Mouse (Mus musculus) heart, postnatal 0 days (tissue): ENCODE results near the gene Rtp2. TPM values are rescaled to one million over a fixed set of nuclear protein-coding genes. Genes with fewer than 3 reads are reported as not detected.

Experiments
- ATAC-seq: fragments of 200-750 bp; cut with Nextera tagmentation; 2 replicates; pipeline ENCODE4 v1.8.0; 2017; ENCODE audit warnings: low read depth, moderate number of reproducible peaks, moderate library complexity; ENCODE audit not compliant: insufficient read depth
- DNase-seq: peaks from one replicate; pipeline ENCODE4 v3.0.0-alpha.2; 2016; ENCODE audit warnings: low spot score
- H3K27ac ChIP-seq: fragments of 300-500 bp; sonication (generic); 2 replicates; pipeline ENCODE4 v1.5.1; 2014; ENCODE audit warnings: low read depth, mild to moderate bottlenecking
- H3K27me3 ChIP-seq: fragments of 300-500 bp; sonication (generic); 2 replicates; pipeline ENCODE4 v1.6.1; 2014; ENCODE audit warnings: low read length, mixed read lengths; ENCODE audit not compliant: control insufficient read depth, insufficient read depth
- H3K36me3 ChIP-seq: fragments of 300-500 bp; sonication (generic); replicated peaks from 2 replicates; pipeline ENCODE4 v1.6.1; 2014; ENCODE audit warnings: low read length, mixed read lengths; ENCODE audit not compliant: control insufficient read depth, insufficient read depth
- H3K4me1 ChIP-seq: fragments of 300-500 bp; sonication (generic); 2 replicates; pipeline ENCODE4 v1.6.1; 2014; ENCODE audit warnings: antibody characterized with exemption; ENCODE audit not compliant: control insufficient read depth, insufficient read depth
- H3K4me2 ChIP-seq: fragments of 300-500 bp; sonication (generic); 2 replicates; pipeline ENCODE4 v1.6.1; 2014; ENCODE audit warnings: low read depth, mild to moderate bottlenecking, low read length, moderate library complexity
- H3K4me3 ChIP-seq: fragments of 300-500 bp; sonication (generic); 2 replicates; pipeline ENCODE4 v1.5.1; 2014; ENCODE audit warnings: low read depth, low read length
- H3K9ac ChIP-seq: fragments of 300-500 bp; sonication (generic); replicated peaks from 2 replicates; pipeline ENCODE4 v1.6.1; 2014; ENCODE audit warnings: low read depth, low read length, mixed read lengths
- H3K9me3 ChIP-seq: fragments of 300-500 bp; sonication (generic); replicated peaks from 2 replicates; pipeline ENCODE4 v1.6.1; 2016; ENCODE audit warnings: low read length; ENCODE audit not compliant: control insufficient read depth
- CTCF ChIP-seq: IDR thresholded peaks from 2 replicates; pipeline ENCODE4 v1.5.1; 2016; ENCODE audit warnings: antibody characterized with exemption, control low read depth, low read depth
- EP300 ChIP-seq: IDR thresholded peaks from 2 replicates; pipeline ENCODE4 v1.6.1; 2016; ENCODE audit warnings: antibody characterized with exemption, low read depth
- WGBS: fragments of 180-500 bp; shearing (Covaris S2); extraction: QIAGEN DNeasy Blood & Tissue Kit; methylation state at CpG from one replicate; pipeline ENCODE4 v1.1.7; 2014; 5-methylcytosine and 5-hydroxymethylcytosine counted together
- polyA plus RNA-seq: library from polyadenylated mRNA; unstranded; fragments of >200 nt; fragmentation: Nextera tagmentation; extraction: Ambion mirVana; gene quantifications from 2 replicates; pipeline ENCODE4 v1.2.1, GENCODE M21; 2015
- total RNA-seq: library from RNA; depleted of rRNA; stranded (reverse); fragments of >200 nt; gene quantifications from 2 replicates; pipeline ENCODE4 v1.2.3, GENCODE M21; 2014; ENCODE audit warnings: low replicate concordance

The Rtp2 gene
- total and polyA plus RNA-seq, 2 experiments from 2014 or later, result not detected

DNA sequence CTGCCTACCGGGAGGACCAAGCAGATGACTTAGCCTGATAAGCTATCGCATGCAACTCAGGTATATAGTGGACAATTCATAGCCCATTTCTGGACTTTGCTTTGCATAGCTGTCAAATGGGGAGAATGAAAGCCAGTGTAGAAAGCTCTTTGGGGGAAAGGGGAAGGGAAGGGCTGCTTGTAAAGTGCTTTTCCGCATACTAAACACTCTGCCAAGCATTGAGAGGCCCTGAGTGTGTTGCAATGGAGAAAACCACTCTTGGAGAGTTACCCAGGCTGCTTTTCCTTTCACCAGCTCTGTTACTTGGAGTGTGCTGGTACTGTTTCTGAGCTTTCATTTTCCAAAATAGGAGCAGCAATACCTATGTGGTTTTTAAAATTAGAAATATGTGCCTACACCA lies 45.5 kb upstream of the Rtp2 start:
- Histone ChIP-seq H3K4me1 (0 out of 2 replicates have a peak, but pooled peaks cover 8% of the 10 kb centered on the region), H3K9me3 (no peaks in the 10 kb centered on the region), H3K4me3 (no peak overlapping the region), H3K9ac (no peak overlapping the region), H3K36me3 (no peaks in the 10 kb centered on the region), H3K27me3 (no peaks in the 10 kb centered on the region), H3K4me2 (no peak overlapping the region), H3K27ac (no peak overlapping the region)
- TF ChIP-seq CTCF (no peak), EP300 (no peak)
- ATAC-seq, result no peak
- no peak for DNase-seq
- 79% methylated on average over 3 of the region's 3 CpGs for WGBS

DNA sequence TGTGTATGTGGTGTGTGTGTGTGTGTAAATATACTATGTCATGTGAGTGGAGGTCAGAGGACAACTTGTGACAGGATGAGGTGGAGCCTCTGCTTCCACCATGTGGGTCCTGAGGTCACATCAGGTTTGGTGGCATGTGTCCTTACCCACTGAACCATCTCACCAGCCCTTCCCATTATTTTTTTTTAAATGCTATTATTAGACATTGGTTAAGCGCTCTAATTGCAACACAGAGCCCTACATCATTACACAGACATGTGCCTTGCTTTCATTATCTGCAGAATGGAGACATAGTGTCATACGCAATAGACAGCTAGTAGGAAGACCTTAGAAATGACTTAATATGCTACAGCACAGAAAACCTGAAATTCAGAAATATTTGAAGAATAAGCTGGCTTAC lies 44.0 kb upstream of the Rtp2 start:
- no peak overlapping the region for H3K4me3 ChIP-seq
- no peak for ATAC-seq
- H3K4me2 ChIP-seq, result no peak overlapping the region
- no peaks in the 10 kb centered on the region for H3K27me3 ChIP-seq
- 0 out of 2 replicates have a peak, but pooled peaks cover 3% of the 10 kb centered on the region for H3K4me1 ChIP-seq
- TF ChIP-seq CTCF (no peak), EP300 (no peak)
- H3K27ac ChIP-seq, result no peak overlapping the region
- H3K36me3 ChIP-seq, result no peaks in the 10 kb centered on the region
- H3K9ac ChIP-seq, result no peak overlapping the region
- 72% methylated on average over 2 of the region's 2 CpGs for WGBS
- no peaks in the 10 kb centered on the region for H3K9me3 ChIP-seq
- DNase-seq, result no peak

DNA sequence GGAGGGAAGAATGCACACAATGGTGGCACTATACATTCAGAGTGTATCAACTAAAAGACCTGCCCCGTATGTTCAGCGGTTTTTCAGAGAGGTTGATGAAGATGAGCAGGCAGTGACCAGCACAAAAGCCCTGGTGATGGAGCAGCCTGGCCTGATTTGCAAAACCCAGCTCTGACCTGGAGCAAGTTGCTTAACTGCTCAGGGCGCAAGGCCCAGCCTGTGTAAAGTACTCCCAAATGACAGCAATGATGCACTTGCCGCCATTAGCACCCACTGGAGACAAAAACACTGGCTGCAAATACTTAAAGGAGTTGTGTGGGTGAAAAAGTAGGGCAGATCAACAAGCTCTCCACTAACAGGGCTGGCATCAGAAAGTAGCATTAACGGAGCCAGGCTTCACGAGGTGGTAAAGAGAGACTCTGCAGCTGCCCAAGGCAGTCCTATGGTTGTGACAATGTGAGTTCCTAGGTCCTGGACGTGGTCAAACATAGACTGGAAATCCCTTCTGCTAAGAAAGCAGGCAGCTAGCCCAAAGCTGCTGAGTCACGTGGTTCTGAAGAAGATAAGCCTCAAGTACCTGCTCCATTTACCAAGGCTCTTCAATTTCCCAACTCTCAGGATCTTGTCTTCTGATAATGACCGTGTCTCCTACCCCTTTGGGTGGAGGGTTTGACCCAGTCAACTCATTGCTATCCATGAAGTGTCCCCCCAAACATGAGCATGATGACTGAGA lies 41.6 kb upstream of the Rtp2 start:
- no peak for DNase-seq
- H3K27ac ChIP-seq, result no peak overlapping the region
- H3K4me3 ChIP-seq, result no peak overlapping the region
- 0 out of 2 replicates have a peak, but pooled peaks cover 3% of the 10 kb centered on the region for H3K4me1 ChIP-seq
- TF ChIP-seq EP300, result no peak
- TF ChIP-seq CTCF, result no peak
- no peak for ATAC-seq
- H3K27me3 ChIP-seq, result no peaks in the 10 kb centered on the region
- WGBS, result 72% methylated on average over 9 of the region's 9 CpGs
- H3K4me2 ChIP-seq, result no peak overlapping the region
- H3K9ac ChIP-seq, result no peak overlapping the region
- no peaks in the 10 kb centered on the region for H3K36me3 ChIP-seq
- H3K9me3 ChIP-seq, result no peaks in the 10 kb centered on the region

DNA sequence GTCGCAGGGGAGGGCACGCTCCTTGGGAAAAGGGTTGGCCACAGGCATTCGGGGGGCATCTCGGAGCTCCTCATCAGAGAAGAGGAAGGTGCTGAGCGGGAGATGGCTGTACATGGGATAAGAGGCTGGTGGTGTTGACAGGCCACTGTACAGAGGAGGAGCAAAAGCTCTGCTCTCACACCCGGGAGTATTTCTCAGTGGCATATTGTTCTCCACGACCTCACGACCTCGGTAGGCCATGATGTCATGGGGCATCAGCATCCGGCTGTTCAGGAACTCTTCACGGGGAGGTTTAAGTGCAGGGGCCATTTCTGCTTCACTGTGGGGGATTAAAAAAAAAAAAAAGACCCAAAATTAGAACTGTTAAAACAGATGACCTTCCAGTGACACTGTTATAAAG lies 40.7 kb upstream of the Rtp2 start:
- ATAC-seq (peak; percentile 37; the same call in 1 of the 2 replicates), DNase-seq (no peak)
- no peak overlapping the region for H3K9ac ChIP-seq
- no peak overlapping the region for H3K4me2 ChIP-seq
- H3K27ac ChIP-seq, result no peak overlapping the region
- H3K36me3 ChIP-seq, result peaks cover 2% of the 10 kb centered on the region
- no peak for TF ChIP-seq EP300
- TF ChIP-seq CTCF, result no peak
- no peak overlapping the region for H3K4me3 ChIP-seq
- 0 out of 2 replicates have a peak, but pooled peaks cover 3% of the 10 kb centered on the region for H3K4me1 ChIP-seq
- H3K9me3 ChIP-seq, result no peaks in the 10 kb centered on the region
- H3K27me3 ChIP-seq, result no peaks in the 10 kb centered on the region
- 39% methylated on average over 11 of the region's 11 CpGs for WGBS

DNA sequence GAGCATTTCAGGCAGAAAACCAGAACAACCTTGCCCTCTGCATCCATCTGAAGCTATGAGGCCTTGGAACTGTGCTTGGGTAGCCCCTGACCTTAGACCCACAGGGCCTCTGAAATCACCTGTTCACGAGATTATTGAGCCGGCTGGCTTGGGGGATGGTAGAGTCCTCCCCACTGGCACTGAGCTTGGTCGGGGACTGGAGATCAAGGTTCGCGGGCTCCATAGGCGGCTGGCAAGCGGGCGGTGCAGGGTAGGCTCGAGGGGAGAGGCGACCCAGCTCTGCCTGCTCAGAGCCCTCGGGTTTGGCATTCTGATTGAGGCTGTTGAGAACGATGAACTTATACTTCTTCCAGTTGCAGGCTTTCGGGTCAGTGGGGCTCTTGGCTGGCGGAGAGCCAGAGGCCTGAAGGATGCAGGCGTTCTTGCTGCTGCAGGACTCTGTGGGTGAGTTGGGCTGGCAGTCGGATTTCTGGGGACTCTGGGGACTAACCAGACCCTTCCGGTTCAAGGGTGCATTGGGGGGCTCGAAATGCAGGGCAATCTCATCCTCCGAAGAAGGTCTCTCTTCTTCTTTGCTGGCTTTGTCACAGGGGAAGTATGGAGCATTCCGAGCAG lies 40.0 kb upstream of the Rtp2 start:
- 74% methylated on average over 20 of the region's 20 CpGs for WGBS

More for the DNA sequence above, 40.0 kb upstream of the Rtp2 start:
- H3K27me3 ChIP-seq, result no peaks in the 10 kb centered on the region
- no peak overlapping the region for H3K27ac ChIP-seq
- no peak for DNase-seq
- peaks cover 5% of the 10 kb centered on the region for H3K36me3 ChIP-seq
- no peak overlapping the region for H3K9ac ChIP-seq
- TF ChIP-seq CTCF (no peak), EP300 (no peak)
- no peak for ATAC-seq
- no peaks in the 10 kb centered on the region for H3K9me3 ChIP-seq
- H3K4me1 ChIP-seq, result 0 out of 2 replicates have a peak, but pooled peaks cover 3% of the 10 kb centered on the region
- no peak overlapping the region for H3K4me3 ChIP-seq
- H3K4me2 ChIP-seq, result no peak overlapping the region
